Mouse (Mus musculus): Measurements from ENCODE around the gene Hist1h2br.
"Not testable (repeated sequence)": the region's sequence is repeated elsewhere in the genome, so short reads cannot be mapped to it uniquely, and the experiment has no call there.

The Hist1h2br gene

GRCm38 (mm10) chr13:21833461-21833860 is at the start of gene Hist1h2br, which contains the start of gene Hist1h2ap:
Gene Hist1h2br (plus strand): TSS chr13:21833743.
Gene Hist1h2ap (minus strand): TSS chr13:21833507.
- DNase-seq (ENCODE audit: low read depth, low spot score) = not testable (repeated sequence)

GRCm38 (mm10) chr13:21784311-21784710 is 49.2 kb upstream of the Hist1h2br start:
- no peak for DNase-seq (ENCODE audit: low read depth, low spot score)

GRCm38 (mm10) chr13:21786189-21786898 is 47.2 kb upstream of the Hist1h2br start:
- DNase-seq (ENCODE audit: low read depth, low spot score) = no peak

- peak; percentile 98 for DNase-seq (ENCODE audit: low read depth, low spot score)
Observed at GRCm38 (mm10) chr13:21786899-21787629, 46.5 kb upstream of the Hist1h2br start, which contains the start of the genes Hist1h2an and Hist1h2bp. Gene Hist1h2an (minus strand): TSS chr13:21787218. Gene Hist1h2bp (plus strand): TSS chr13:21787461.

GRCm38 (mm10) chr13:21787760-21788593 is 45.6 kb upstream of the Hist1h2br start:
- no peak for DNase-seq (ENCODE audit: low read depth, low spot score)

- DNase-seq (ENCODE audit: low read depth, low spot score) = no peak
Observed at GRCm38 (mm10) chr13:21789925-21790324, 43.6 kb upstream of the Hist1h2br start.

GRCm38 (mm10) chr13:21790601-21791283 is 42.8 kb upstream of the Hist1h2br start:
- no peak for DNase-seq (ENCODE audit: low read depth, low spot score)

GRCm38 (mm10) chr13:21795584-21795983 is 38.0 kb upstream of the Hist1h2br start:
- DNase-seq (ENCODE audit: low read depth, low spot score) = no peak

- DNase-seq (ENCODE audit: low read depth, low spot score) = not testable (repeated sequence)
Observed at GRCm38 (mm10) chr13:21797163-21797562, 36.4 kb upstream of the Hist1h2br start.

GRCm38 (mm10) chr13:21803058-21803457 is 30.5 kb upstream of the Hist1h2br start:
- not testable (repeated sequence) for DNase-seq (ENCODE audit: low read depth, low spot score)

GRCm38 (mm10) chr13:21810073-21810472 is 23.5 kb upstream of the Hist1h2br start, which contains the start of the genes Hist1h2bq and Hist1h2ao:
Gene Hist1h2bq (minus strand): TSS chr13:21810197.
Gene Hist1h2ao (plus strand): TSS chr13:21810465.
- not testable (repeated sequence) for DNase-seq (ENCODE audit: low read depth, low spot score)

GRCm38 (mm10) chr13:21811074-21811473 is 22.5 kb upstream of the Hist1h2br start:
- not testable (repeated sequence) for DNase-seq (ENCODE audit: low read depth, low spot score)

- DNase-seq (ENCODE audit: low read depth, low spot score) = not testable (repeated sequence)
Observed at GRCm38 (mm10) chr13:21811539-21811938, 22.0 kb upstream of the Hist1h2br start, which contains the start of gene Hist1h4m. Gene Hist1h4m (plus strand): TSS chr13:21811746.

GRCm38 (mm10) chr13:21812092-21812491 is 21.5 kb upstream of the Hist1h2br start:
- not testable (repeated sequence) for DNase-seq (ENCODE audit: low read depth, low spot score)

- not testable (repeated sequence) for DNase-seq (ENCODE audit: low read depth, low spot score)
Observed at GRCm38 (mm10) chr13:21820082-21820890, 13.3 kb upstream of the Hist1h2br start.

GRCm38 (mm10) chr13:21828511-21828910 is 5.0 kb upstream of the Hist1h2br start:
- DNase-seq (ENCODE audit: low read depth, low spot score) = no peak

- DNase-seq (ENCODE audit: low read depth, low spot score) = no peak
Observed at GRCm38 (mm10) chr13:21830344-21830743, 3.2 kb upstream of the Hist1h2br start.

- DNase-seq (ENCODE audit: low read depth, low spot score) = not testable (repeated sequence)
Observed at GRCm38 (mm10) chr13:21831418-21832394, 1.8 kb upstream of the Hist1h2br start, which contains the start of gene Hist1h4n. Gene Hist1h4n (minus strand): TSS chr13:21832196.

- DNase-seq (ENCODE audit: low read depth, low spot score) = not testable (repeated sequence)
Observed at GRCm38 (mm10) chr13:21840508-21840907, 7.0 kb downstream of the Hist1h2br start.

Measured in telencephalon, adult 2 months (tissue).